Mouse (Mus musculus) MEL (cell line): ENCODE data around the gene Csmd2. TPM values are rescaled to one million over a fixed set of nuclear protein-coding genes. Genes with fewer than 3 reads are reported as not detected.

Source experiments
- DNase-seq: peaks from one replicate; pipeline ENCODE4 v3.0.0; 2011; ENCODE audit warnings: low read depth, low spot score
- H3K27ac ChIP-seq: 2 replicates; pipeline ENCODE4 v1.5.1; 2012; ENCODE audit warnings: low read depth, mild to moderate bottlenecking, control low read depth, low read length, moderate library complexity; ENCODE audit not compliant: control insufficient read depth
- H3K27me3 ChIP-seq, 2 experiments: fragments of 150-350 bp in 1 of 2; sonication (generic) in 1 of 2; 2 replicates each; pipeline ENCODE4 v1.6.1; 2012; ENCODE audit warnings: low read length in 2 of 2, mild to moderate bottlenecking in 2 of 2, improper control_type of control experiment in 1 of 2, moderate library complexity in 1 of 2; ENCODE audit not compliant: insufficient read depth in 2 of 2, control insufficient read depth in 1 of 2
- H3K36me3 ChIP-seq, 2 experiments: 2 replicates each; pipeline ENCODE4 v1.6.1; 2012 to 2014; ENCODE audit warnings: low read length in 2 of 2, improper control_type of control experiment in 1 of 2, inconsistent platforms in 1 of 2, mild to moderate bottlenecking in 1 of 2; ENCODE audit not compliant: insufficient read depth in 2 of 2, control insufficient read depth in 1 of 2
- H3K4me1 ChIP-seq, 2 experiments: fragments of 150-350 bp in 1 of 2; sonication (generic) in 1 of 2; 2 replicates each; pipeline ENCODE4 v1.6.1; 2012; ENCODE audit warnings: low read length in 2 of 2, improper control_type of control experiment in 1 of 2, mild to moderate bottlenecking in 1 of 2; ENCODE audit not compliant: insufficient read depth in 2 of 2, control insufficient read depth in 1 of 2
- H3K4me3 ChIP-seq, 2 experiments: fragments of 150-350 bp in 1 of 2; sonication (generic) in 1 of 2; 2 replicates each; pipeline ENCODE4 v1.5.1; 2012; ENCODE audit warnings: low read depth in 2 of 2, low read length in 2 of 2, mild to moderate bottlenecking in 2 of 2, moderate library complexity in 2 of 2, control low read depth in 1 of 2, improper control_type of control experiment in 1 of 2; ENCODE audit not compliant: control insufficient read depth in 1 of 2, insufficient read depth in 1 of 2
- H3K79me2 ChIP-seq: 2 replicates; pipeline ENCODE4 v1.6.1; 2012; ENCODE audit warnings: mild to moderate bottlenecking, low read length, moderate library complexity; ENCODE audit not compliant: control insufficient read depth, poor library complexity, insufficient read depth
- H3K9ac ChIP-seq: 2 replicates; pipeline ENCODE4 v1.6.1; 2012; ENCODE audit warnings: low read depth, mild to moderate bottlenecking, control low read depth, low read length, moderate library complexity; ENCODE audit not compliant: control insufficient read depth, poor library complexity, severe bottlenecking
- H3K9me3 ChIP-seq: fragments of 150-350 bp; sonication (generic); replicated peaks from 2 replicates; pipeline ENCODE4 v1.6.1; 2012; ENCODE audit warnings: mild to moderate bottlenecking, low read length, improper control_type of control experiment, moderate library complexity; ENCODE audit not compliant: insufficient read depth
- BHLHE40 ChIP-seq: IDR thresholded peaks from 2 replicates; pipeline ENCODE4 v1.6.1; 2012; ENCODE audit warnings: low read depth, mild to moderate bottlenecking, inconsistent platforms, low read length, improper control_type of control experiment, borderline replicate concordance
- CHD1 ChIP-seq: IDR thresholded peaks from 2 replicates; pipeline ENCODE4 v1.6.1; 2012; ENCODE audit warnings: low read depth, mild to moderate bottlenecking, inconsistent platforms, low read length, improper control_type of control experiment
- CHD2 ChIP-seq: IDR thresholded peaks from 2 replicates; pipeline ENCODE4 v1.6.1; 2011; ENCODE audit warnings: low read length, improper control_type of control experiment
- CTCF ChIP-seq, 3 experiments: IDR thresholded peaks in 2 of 3; conservative IDR thresholded peaks in 1 of 3; 2 replicates each; pipeline ENCODE4 v1.5.1; 2011 to 2012; ENCODE audit warnings: low read length in 3 of 3, low read depth in 2 of 3, mild to moderate bottlenecking in 2 of 3, improper control_type of control experiment in 1 of 3, inconsistent platforms in 1 of 3, mixed read lengths in 1 of 3, moderate library complexity in 1 of 3; ENCODE audit not compliant: control insufficient read depth in 1 of 3, insufficient read depth in 1 of 3, poor library complexity in 1 of 3, severe bottlenecking in 1 of 3
- ELF1 ChIP-seq: IDR thresholded peaks from 2 replicates; pipeline ENCODE4 v1.6.1; 2014; ENCODE audit warnings: low read depth, mild to moderate bottlenecking, inconsistent platforms, low read length, improper control_type of control experiment, moderate library complexity
- EP300 ChIP-seq, 2 experiments: IDR thresholded peaks; 2 replicates each; pipeline ENCODE4 v1.6.1; 2011; ENCODE audit warnings: improper control_type of control experiment in 2 of 2, low read length in 2 of 2, low read depth in 1 of 2, mild to moderate bottlenecking in 1 of 2
- GABPA ChIP-seq: IDR thresholded peaks from 2 replicates; pipeline ENCODE4 v1.6.1; 2012; ENCODE audit warnings: low read depth, mild to moderate bottlenecking, inconsistent platforms, low read length, improper control_type of control experiment, moderate library complexity
- MAX ChIP-seq: IDR thresholded peaks from 2 replicates; pipeline ENCODE4 v1.6.1; 2011; ENCODE audit warnings: low read length, improper control_type of control experiment
- MAZ ChIP-seq: IDR thresholded peaks from 2 replicates; pipeline ENCODE4 v1.6.1; 2012; ENCODE audit warnings: low read depth, mild to moderate bottlenecking, inconsistent platforms, low read length, improper control_type of control experiment
- MEF2A ChIP-seq: IDR thresholded peaks from 2 replicates; pipeline ENCODE4 v1.6.1; 2014; ENCODE audit warnings: low read depth, mild to moderate bottlenecking, inconsistent platforms, low read length, improper control_type of control experiment; ENCODE audit not compliant: poor library complexity, insufficient replicate concordance, severe bottlenecking; ENCODE audit errors: extremely low read depth
- MXI1 ChIP-seq: IDR thresholded peaks from 2 replicates; pipeline ENCODE4 v1.6.1; 2011; ENCODE audit warnings: mild to moderate bottlenecking, low read depth, low read length, improper control_type of control experiment
- MYC ChIP-seq: IDR thresholded peaks from 2 replicates; pipeline ENCODE4 v1.6.1; 2011; ENCODE audit warnings: low read depth, mild to moderate bottlenecking, low read length, improper control_type of control experiment, moderate library complexity
- NRF1 ChIP-seq: IDR thresholded peaks from 2 replicates; pipeline ENCODE4 v1.6.1; 2014; ENCODE audit warnings: low read depth, mild to moderate bottlenecking, inconsistent platforms, low read length, improper control_type of control experiment, moderate library complexity; ENCODE audit not compliant: poor library complexity, insufficient read depth, severe bottlenecking
- POLR2A ChIP-seq, 2 experiments: IDR thresholded peaks; 2 replicates each; pipeline ENCODE4 v1.6.1; 2011 to 2012; ENCODE audit warnings: low read length in 2 of 2, mild to moderate bottlenecking in 2 of 2, control low read depth in 1 of 2, improper control_type of control experiment in 1 of 2, low read depth in 1 of 2, moderate library complexity in 1 of 2; ENCODE audit not compliant: control insufficient read depth in 1 of 2, insufficient read depth in 1 of 2, poor library complexity in 1 of 2
- POLR2AphosphoS2 ChIP-seq: IDR thresholded peaks from 2 replicates; pipeline ENCODE4 v1.6.1; 2011; ENCODE audit warnings: low read length, improper control_type of control experiment
- RAD21 ChIP-seq: IDR thresholded peaks from 2 replicates; pipeline ENCODE4 v1.6.1; 2011; ENCODE audit warnings: mild to moderate bottlenecking, low read depth, low read length, improper control_type of control experiment
- RCOR1 ChIP-seq: IDR thresholded peaks from 2 replicates; pipeline ENCODE4 v1.6.1; 2012; ENCODE audit warnings: low read depth, mild to moderate bottlenecking, inconsistent platforms, low read length, improper control_type of control experiment
- SMC3 ChIP-seq: IDR thresholded peaks from 2 replicates; pipeline ENCODE4 v1.6.1; 2011; ENCODE audit warnings: low read depth, low read length, improper control_type of control experiment
- TAL1 ChIP-seq: IDR thresholded peaks from 2 replicates; pipeline ENCODE4 v1.6.1; 2012; ENCODE audit warnings: mild to moderate bottlenecking, inconsistent platforms, low read length, moderate library complexity, mixed read lengths
- USF2 ChIP-seq, 2 experiments: IDR thresholded peaks; 2 replicates each; pipeline ENCODE4 v1.6.1; 2011 to 2012; ENCODE audit warnings: improper control_type of control experiment in 2 of 2, low read length in 2 of 2, borderline replicate concordance in 1 of 2, inconsistent platforms in 1 of 2, low read depth in 1 of 2, mild to moderate bottlenecking in 1 of 2; ENCODE audit not compliant: insufficient read depth in 1 of 2
- ZC3H11A ChIP-seq: IDR thresholded peaks from 2 replicates; pipeline ENCODE4 v1.6.1; 2012; ENCODE audit warnings: low read depth, mild to moderate bottlenecking, inconsistent platforms, low read length, improper control_type of control experiment
- ZKSCAN1 ChIP-seq: IDR thresholded peaks from 2 replicates; pipeline ENCODE4 v1.6.1; 2012; ENCODE audit warnings: low read depth, mild to moderate bottlenecking, inconsistent platforms, low read length, improper control_type of control experiment, moderate library complexity
- ZMIZ1 ChIP-seq: IDR thresholded peaks from 2 replicates; pipeline ENCODE4 v1.6.1; 2012; ENCODE audit warnings: low read depth, mild to moderate bottlenecking, inconsistent platforms, low read length, improper control_type of control experiment, moderate library complexity
- ZNF384 ChIP-seq: IDR thresholded peaks from 2 replicates; pipeline ENCODE4 v1.6.1; 2012; ENCODE audit warnings: low read depth, mild to moderate bottlenecking, inconsistent platforms, low read length, improper control_type of control experiment
- polyA plus RNA-seq, 2 experiments: library from polyadenylated mRNA; stranded (reverse) in 1 of 2; unstranded in 1 of 2; fragments of >175 nt in 1 of 2; fragments of >200 nt in 1 of 2; gene quantifications; 2 replicates each; pipeline versions ENCODE4 v1.2.1 to v1.2.4; 2012; ENCODE audit warnings: low replicate concordance in 2 of 2, low read depth in 1 of 2; ENCODE audit not compliant: insufficient read length in 2 of 2, insufficient read depth in 1 of 2, missing spikeins in 1 of 2
- total RNA-seq: library from RNA; depleted of rRNA; stranded (reverse); fragments of 300-350 nt; gene quantifications from 2 replicates; pipeline ENCODE4 v1.2.3, GENCODE M21; 2012

Gene Csmd2
- total and polyA plus RNA-seq, 3 experiments: not detected

DNA sequence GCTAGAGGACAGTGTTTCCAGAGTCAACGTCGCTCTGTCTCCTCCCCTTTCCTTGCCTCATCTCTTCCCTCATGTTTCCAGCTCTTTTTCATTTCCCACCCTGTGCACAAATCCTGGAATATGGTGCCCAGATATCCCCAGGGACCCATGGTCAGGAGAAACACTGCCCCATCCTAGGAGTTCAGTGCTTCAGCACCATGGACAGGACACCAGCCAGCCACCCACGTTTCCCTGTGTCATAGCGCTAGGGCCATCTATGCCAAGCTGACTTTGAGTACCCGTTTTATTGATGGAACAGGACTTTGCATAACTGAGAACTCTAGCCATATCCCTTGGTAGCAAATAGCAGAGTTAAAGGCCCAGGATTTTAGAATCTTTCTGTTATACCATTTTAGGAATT lies 55.0 kb downstream of the Csmd2 start:
- Histone ChIP-seq H3K36me3 (no peaks in the 10 kb centered on the region), H3K27ac (no peak overlapping the region), H3K79me2 (no peaks in the 10 kb centered on the region), H3K9ac (no peak overlapping the region), H3K9me3 (no peaks in the 10 kb centered on the region), H3K27me3 (no peaks in the 10 kb centered on the region), H3K4me3 (no peak overlapping the region), H3K4me1 (no peaks in the 10 kb centered on the region)
- no peak for DNase-seq
- no peak for TF ChIP-seq BHLHE40
- TF ChIP-seq EP300 (IDR thresholded peaks at IDR 0.05; ENCODE audit: low read depth in 1 of 2, low read length in 2 of 2): no peak
- TF ChIP-seq ZC3H11A: no peak
- no peak for TF ChIP-seq CHD2
- no peak for TF ChIP-seq TAL1
- TF ChIP-seq POLR2AphosphoS2: no peak

DNA sequence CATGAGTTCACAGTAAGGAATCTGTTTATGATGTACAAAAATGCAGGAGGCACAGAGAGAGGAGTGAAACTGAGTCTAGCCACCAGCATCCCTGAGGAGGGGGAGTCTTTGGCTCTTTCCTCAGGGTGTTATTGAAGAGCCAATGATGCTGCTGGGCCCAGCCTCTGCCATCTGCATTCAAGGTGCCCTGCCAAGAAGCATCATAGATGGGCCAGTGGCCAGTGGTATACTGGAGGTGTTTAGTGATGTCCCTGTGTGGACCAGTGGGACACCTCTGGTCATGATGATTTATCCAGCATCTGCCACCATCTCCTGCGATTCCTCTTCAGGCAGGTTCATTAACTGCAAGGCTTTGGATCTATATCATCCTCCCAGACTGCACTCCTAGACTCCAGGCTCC lies 61.1 kb downstream of the Csmd2 start:
- Histone ChIP-seq H3K9ac (no peak overlapping the region), H3K4me3 (no peak overlapping the region), H3K36me3 (no peaks in the 10 kb centered on the region), H3K27ac (no peak overlapping the region), H3K79me2 (no peaks in the 10 kb centered on the region), H3K4me1 (no peaks in the 10 kb centered on the region), H3K27me3 (no peaks in the 10 kb centered on the region), H3K9me3 (no peaks in the 10 kb centered on the region)
- TF ChIP-seq MEF2A: no peak
- no peak for TF ChIP-seq RAD21
- TF ChIP-seq SMC3: no peak
- no peak for TF ChIP-seq BHLHE40
- no peak for DNase-seq

DNA sequence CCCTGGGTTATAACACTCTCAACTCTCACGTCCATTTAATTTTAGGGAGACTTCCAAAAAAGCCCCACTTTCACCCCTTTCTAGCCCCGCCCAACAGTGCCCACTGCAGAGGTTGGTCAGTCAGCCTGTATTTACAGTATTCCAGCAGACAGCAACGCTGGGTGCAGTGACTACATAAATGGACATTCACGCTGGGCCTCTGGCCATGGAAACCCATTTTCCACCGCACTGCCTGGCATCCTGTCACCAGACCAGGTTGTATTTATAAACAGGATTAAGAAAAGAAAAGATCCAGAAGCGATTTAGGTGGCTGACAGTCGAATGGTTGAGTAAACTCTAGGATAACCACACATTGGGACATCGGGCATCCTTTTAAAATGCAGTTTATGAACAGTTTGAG lies 65.0 kb downstream of the Csmd2 start:
- Histone ChIP-seq H3K4me1 (no peaks in the 10 kb centered on the region), H3K79me2 (no peaks in the 10 kb centered on the region), H3K27ac (no peak overlapping the region), H3K36me3 (no peaks in the 10 kb centered on the region), H3K9me3 (no peaks in the 10 kb centered on the region), H3K9ac (no peak overlapping the region), H3K4me3 (no peak overlapping the region), H3K27me3 (no peaks in the 10 kb centered on the region)
- TF ChIP-seq USF2 (IDR thresholded peaks at IDR 0.05; ENCODE audit: borderline replicate concordance in 1 of 2, insufficient read depth in 1 of 2, low read depth in 1 of 2, low read length in 2 of 2) (no peak), ZMIZ1 (no peak), TAL1 (no peak), MEF2A (no peak), POLR2AphosphoS2 (no peak), NRF1 (no peak), CHD2 (no peak), GABPA (no peak), MXI1 (no peak), ZKSCAN1 (no peak), MYC (no peak), CHD1 (no peak), MAZ (no peak), POLR2A (IDR thresholded peaks at IDR 0.05; ENCODE audit: control insufficient read depth in 1 of 2, insufficient read depth in 1 of 2, low read depth in 1 of 2, low read length in 2 of 2, poor library complexity in 1 of 2) (no peak), MAX (no peak), CTCF (IDR thresholded peaks at IDR 0.05 in 2 of 3, conservative IDR thresholded peaks at IDR 0.05 in 1 of 3; ENCODE audit: control insufficient read depth in 1 of 3, insufficient read depth in 1 of 3, low read depth in 2 of 3, low read length in 3 of 3, poor library complexity in 1 of 3, severe bottlenecking in 1 of 3) (no peak), ELF1 (no peak), ZNF384 (no peak), RCOR1 (no peak)
- DNase-seq: no peak
